Mouse (Mus musculus) testis, adult 2 months (tissue): ENCODE results near the gene Npas3. TPM values are rescaled to one million over a fixed set of nuclear protein-coding genes. Genes with fewer than 3 reads are reported as not detected.

ENCODE experiments used
- H3K27ac ChIP-seq: fragments of 200-500 bp; 2 replicates; pipeline ENCODE4 v1.5.1; 2012; ENCODE audit warnings: low read depth, low read length; ENCODE audit not compliant: control insufficient read depth, insufficient read depth
- H3K27me3 ChIP-seq: fragments of 200-500 bp; 2 replicates; pipeline ENCODE4 v1.6.1; 2012; ENCODE audit warnings: mild to moderate bottlenecking, low read length, moderate library complexity; ENCODE audit not compliant: control insufficient read depth, insufficient read depth
- H3K36me3 ChIP-seq: fragments of 200-500 bp; 2 replicates; pipeline ENCODE4 v1.6.1; 2012; ENCODE audit warnings: mild to moderate bottlenecking, low read length; ENCODE audit not compliant: control insufficient read depth, insufficient read depth
- H3K4me1 ChIP-seq: fragments of 200-500 bp; 2 replicates; pipeline ENCODE4 v1.6.1; 2012; ENCODE audit warnings: low read length; ENCODE audit not compliant: control insufficient read depth, insufficient read depth
- H3K4me3 ChIP-seq: fragments of 200-500 bp; 2 replicates; pipeline ENCODE4 v1.5.1; 2012; ENCODE audit warnings: low read depth, mild to moderate bottlenecking, low read length, moderate library complexity, mixed read lengths; ENCODE audit not compliant: control insufficient read depth
- CTCF ChIP-seq: fragments of 200-500 bp; IDR thresholded peaks from 2 replicates; pipeline ENCODE4 v1.5.1; 2012; ENCODE audit warnings: low read depth, mild to moderate bottlenecking, inconsistent platforms, low read length, moderate library complexity; ENCODE audit not compliant: control insufficient read depth, insufficient read depth, insufficient replicate concordance
- POLR2A ChIP-seq: fragments of 200-500 bp; IDR thresholded peaks from 2 replicates; pipeline ENCODE4 v1.6.1; 2012; ENCODE audit warnings: low read depth, mild to moderate bottlenecking, inconsistent platforms, low read length, moderate library complexity; ENCODE audit not compliant: control insufficient read depth
- polyA plus RNA-seq: library from polyadenylated mRNA; depleted of rRNA; stranded (reverse); fragments of >200 nt; gene quantifications from 2 replicates; pipeline ENCODE4 v1.2.3, GENCODE M21; 2012

Gene Npas3
- polyA plus RNA-seq, 1 experiment, result 0.91 TPM

- no peaks in the 10 kb centered on the region for H3K36me3 ChIP-seq
- H3K4me3 ChIP-seq, result no peak overlapping the region
- no peak for TF ChIP-seq POLR2A
- TF ChIP-seq CTCF, result no peak
- H3K4me1 ChIP-seq, result no peaks in the 10 kb centered on the region
- no peak overlapping the region for H3K27ac ChIP-seq
- no peaks in the 10 kb centered on the region for H3K27me3 ChIP-seq
These were observed 423.4 kb downstream of the Npas3 start for GRCm38 (mm10) chr12:53671846-53672245.

- Histone ChIP-seq H3K4me1 (no peaks in the 10 kb centered on the region), H3K4me3 (no peak overlapping the region), H3K27ac (no peak overlapping the region), H3K36me3 (no peaks in the 10 kb centered on the region), H3K27me3 (no peaks in the 10 kb centered on the region)
- TF ChIP-seq CTCF, result no peak
- TF ChIP-seq POLR2A, result no peak
These were observed 428.7 kb downstream of the Npas3 start for GRCm38 (mm10) chr12:53677091-53677630.

DNA sequence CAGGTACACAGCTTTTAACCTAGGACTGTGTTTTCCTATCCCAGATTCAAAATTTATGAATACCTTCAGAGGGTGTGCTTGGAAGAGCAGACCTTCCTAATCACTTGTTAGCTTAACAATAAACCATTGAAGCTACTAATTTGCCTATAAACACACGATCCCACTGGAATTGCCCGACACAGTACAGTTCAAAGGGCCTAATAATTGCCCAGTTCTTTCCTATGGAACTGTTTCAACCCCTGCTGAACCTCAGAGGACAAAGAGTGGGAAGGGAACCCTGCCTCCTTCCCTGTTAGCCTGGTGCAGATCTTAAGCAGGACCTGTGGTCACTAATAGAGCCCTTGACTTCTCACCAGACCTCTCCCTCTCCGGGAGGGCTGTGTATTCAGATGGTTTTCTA lies 429.7 kb downstream of the Npas3 start:
- Histone ChIP-seq H3K36me3 (no peaks in the 10 kb centered on the region), H3K27me3 (no peaks in the 10 kb centered on the region), H3K4me1 (no peaks in the 10 kb centered on the region), H3K27ac (no peak overlapping the region), H3K4me3 (no peak overlapping the region)
- TF ChIP-seq CTCF, result no peak
- no peak for TF ChIP-seq POLR2A

DNA sequence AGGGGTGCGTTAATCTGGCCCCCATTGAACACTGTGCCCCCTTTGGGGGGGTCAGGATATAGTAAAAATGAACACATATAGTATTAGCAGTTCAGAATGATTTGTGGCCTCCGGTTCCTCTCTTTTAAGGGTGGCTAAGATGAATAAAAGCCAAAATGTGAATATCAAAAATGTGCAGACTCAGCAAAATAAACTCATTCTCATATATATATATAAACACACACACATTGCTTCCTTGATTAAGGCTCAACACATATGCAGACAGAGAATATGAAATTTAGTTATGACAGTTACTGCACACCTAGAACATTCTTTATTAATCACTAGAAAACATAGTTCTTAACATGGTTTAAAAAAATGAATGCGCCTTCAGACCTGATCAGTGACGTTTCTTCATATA lies 430.7 kb downstream of the Npas3 start:
- Histone ChIP-seq H3K4me1 (no peaks in the 10 kb centered on the region), H3K27me3 (no peaks in the 10 kb centered on the region), H3K4me3 (no peak overlapping the region), H3K27ac (no peak overlapping the region), H3K36me3 (no peaks in the 10 kb centered on the region)
- TF ChIP-seq POLR2A (no peak), CTCF (no peak)

- no peak overlapping the region for H3K4me3 ChIP-seq
- H3K27ac ChIP-seq, result no peak overlapping the region
- no peaks in the 10 kb centered on the region for H3K4me1 ChIP-seq
- no peaks in the 10 kb centered on the region for H3K27me3 ChIP-seq
- no peak for TF ChIP-seq POLR2A
- TF ChIP-seq CTCF, result no peak
- no peaks in the 10 kb centered on the region for H3K36me3 ChIP-seq
These were observed 432.0 kb downstream of the Npas3 start for GRCm38 (mm10) chr12:53680501-53680900.

GRCm38 (mm10) chr12:53682036-53682435 lies 433.6 kb downstream of the Npas3 start:
- Histone ChIP-seq H3K4me1 (no peaks in the 10 kb centered on the region), H3K27me3 (no peaks in the 10 kb centered on the region), H3K36me3 (no peaks in the 10 kb centered on the region), H3K27ac (no peak overlapping the region), H3K4me3 (no peak overlapping the region)
- no peak for TF ChIP-seq CTCF
- TF ChIP-seq POLR2A, result no peak

GRCm38 (mm10) chr12:53692471-53692870 lies 444.0 kb downstream of the Npas3 start:
- no peaks in the 10 kb centered on the region for H3K27me3 ChIP-seq
- H3K4me3 ChIP-seq, result no peak overlapping the region
- no peaks in the 10 kb centered on the region for H3K4me1 ChIP-seq

GRCm38 (mm10) chr12:53694346-53694745 lies 445.9 kb downstream of the Npas3 start:
- no peaks in the 10 kb centered on the region for H3K4me1 ChIP-seq
- H3K4me3 ChIP-seq, result no peak overlapping the region
- H3K36me3 ChIP-seq, result no peaks in the 10 kb centered on the region
- H3K27me3 ChIP-seq, result no peaks in the 10 kb centered on the region
- no peak for TF ChIP-seq POLR2A
- TF ChIP-seq CTCF, result no peak
- no peak overlapping the region for H3K27ac ChIP-seq

More at GRCm38 (mm10) chr12:53692471-53692870, 444.0 kb downstream of the Npas3 start:
- H3K36me3 ChIP-seq, result no peaks in the 10 kb centered on the region
- no peak overlapping the region for H3K27ac ChIP-seq
- TF ChIP-seq CTCF, result no peak
- TF ChIP-seq POLR2A, result no peak
